Mouse (Mus musculus) myocyte (in vitro differentiated cells): ENCODE data around the gene Rpl41.

Source experiments
- MAX ChIP-seq: IDR thresholded peaks from one replicate; pipeline ENCODE4 v1.6.1; 2011; ENCODE audit warnings: low read depth, mild to moderate bottlenecking, control low read depth
- POLR2A ChIP-seq: IDR thresholded peaks from one replicate; pipeline ENCODE4 v1.6.1; 2011; ENCODE audit warnings: low read depth, mild to moderate bottlenecking, control low read depth, moderate library complexity; ENCODE audit not compliant: insufficient read length
- SRF ChIP-seq: IDR thresholded peaks from one replicate; pipeline ENCODE4 v1.6.1; 2011; ENCODE audit warnings: low read depth; ENCODE audit not compliant: control insufficient read depth, insufficient read length
- USF1 ChIP-seq: IDR thresholded peaks from one replicate; pipeline ENCODE4 v1.6.1; 2011; ENCODE audit warnings: low read depth, mild to moderate bottlenecking, control low read depth, moderate library complexity

- TF ChIP-seq POLR2A (no peak), MAX (no peak), SRF (no peak), USF1 (no peak)
These were observed 39.9 kb downstream of the Rpl41 start for GRCm38 (mm10) chr10:128509203-128509602.
